Mouse (Mus musculus): Measurements from ENCODE around the gene Zfp667. TPM values are rescaled to one million over a fixed set of nuclear protein-coding genes. Genes with fewer than 3 reads are reported as not detected.
"Not testable (repeated sequence)": the region's sequence is repeated elsewhere in the genome, so short reads cannot be mapped to it uniquely, and the experiment has no call there.

The Zfp667 gene
- polyA plus RNA-seq (2016; fragmentation: Nextera tagmentation; extraction: Ambion mirVana): 6.3 and 7.7 TPM in 2 replicates

- H3K4me1 ChIP-seq: peaks cover 24% of the 10 kb centered on the region
- WGBS: 3% methylated on average over 50 of the region's 50 CpGs
- no peaks in the 10 kb centered on the region for H3K9me3 ChIP-seq (replicated peaks)
- DNase-seq (ENCODE audit: low spot score): peak; percentile 98
- H3K36me3 ChIP-seq: no peaks in the 10 kb centered on the region
- peak within 1 kb of the TSS; percentile 83 for H3K27ac ChIP-seq (replicated peaks)
- H3K4me3 ChIP-seq: peak within 1 kb of the TSS; percentile 63
- H3K27me3 ChIP-seq (ENCODE audit: low read depth, poor library complexity, severe bottlenecking): no peaks in the 10 kb centered on the region
These were observed at the start of gene Zfp667 for GRCm38 (mm10) chr7:6285842-6286705. Gene Zfp667, plus strand, starts transcription at chr7:6286579.

GRCm38 (mm10) chr7:6239787-6240186, 46.6 kb upstream of the Zfp667 start:
- WGBS: 57% methylated on average over 11 of the region's 11 CpGs
- Histone ChIP-seq H3K9me3 (replicated peaks) (0 out of 2 replicates have a peak, but pooled peaks cover 9% of the 10 kb centered on the region), H3K27me3 (ENCODE audit: low read depth, poor library complexity, severe bottlenecking) (no peaks in the 10 kb centered on the region), H3K4me1 (no peaks in the 10 kb centered on the region), H3K36me3 (no peaks in the 10 kb centered on the region), H3K27ac (replicated peaks) (no peak overlapping the region), H3K4me3 (no peak overlapping the region)
- no peak for DNase-seq (ENCODE audit: low spot score)

- H3K4me1 ChIP-seq; H3K9me3 ChIP-seq (replicated peaks); H3K27ac ChIP-seq (replicated peaks); H3K27me3 ChIP-seq (ENCODE audit: low read depth, poor library complexity, severe bottlenecking); H3K36me3 ChIP-seq; H3K4me3 ChIP-seq: not testable (repeated sequence)
- 6% methylated on average over 1 of the region's 1 CpGs for WGBS
- peak; percentile 25 for DNase-seq (ENCODE audit: low spot score)
These were observed 45.4 kb upstream of the Zfp667 start for GRCm38 (mm10) chr7:6240841-6241425.

- peaks cover 11% of the 10 kb centered on the region; the same call in 1 of the 2 replicates for H3K9me3 ChIP-seq (replicated peaks)
- WGBS: 57% methylated on average over 11 of the region's 11 CpGs
- no peaks in the 10 kb centered on the region for H3K27me3 ChIP-seq (ENCODE audit: low read depth, poor library complexity, severe bottlenecking)
- no peak overlapping the region for H3K27ac ChIP-seq (replicated peaks)
- no peaks in the 10 kb centered on the region for H3K4me1 ChIP-seq
- no peaks in the 10 kb centered on the region for H3K36me3 ChIP-seq
- H3K4me3 ChIP-seq: no peak overlapping the region
- no peak for DNase-seq (ENCODE audit: low spot score)
These were observed 41.8 kb upstream of the Zfp667 start for GRCm38 (mm10) chr7:6244361-6245292.

- DNase-seq (ENCODE audit: low spot score): no peak
- Histone ChIP-seq H3K36me3 (no peaks in the 10 kb centered on the region), H3K27ac (replicated peaks) (no peak within 1 kb of the TSS), H3K4me1 (no peaks in the 10 kb centered on the region), H3K4me3 (no peak within 1 kb of the TSS), H3K9me3 (replicated peaks) (peaks cover 19% of the 10 kb centered on the region), H3K27me3 (ENCODE audit: low read depth, poor library complexity, severe bottlenecking) (no peaks in the 10 kb centered on the region)
- WGBS: 88% methylated on average over 6 of the region's 6 CpGs
These were observed 34.0 kb upstream of the Zfp667 start, which contains the start of gene Epp13 for GRCm38 (mm10) chr7:6252410-6252809. Gene Epp13, plus strand, starts transcription at chr7:6252710.

GRCm38 (mm10) chr7:6254451-6254850, 31.9 kb upstream of the Zfp667 start:
- Histone ChIP-seq H3K27me3 (ENCODE audit: low read depth, poor library complexity, severe bottlenecking) (no peaks in the 10 kb centered on the region), H3K27ac (replicated peaks) (no peak overlapping the region)
- 94% methylated on average over 5 of the region's 5 CpGs for WGBS

GRCm38 (mm10) chr7:6257386-6257785, 29.0 kb upstream of the Zfp667 start:
- 88% methylated on average over 4 of the region's 4 CpGs for WGBS
- DNase-seq (ENCODE audit: low spot score): no peak
- H3K27me3 ChIP-seq (ENCODE audit: low read depth, poor library complexity, severe bottlenecking): no peaks in the 10 kb centered on the region
- no peak overlapping the region for H3K4me3 ChIP-seq
- no peaks in the 10 kb centered on the region for H3K36me3 ChIP-seq
- no peaks in the 10 kb centered on the region for H3K4me1 ChIP-seq
- H3K9me3 ChIP-seq (replicated peaks): peaks cover 13% of the 10 kb centered on the region
- H3K27ac ChIP-seq (replicated peaks): no peak overlapping the region

More at GRCm38 (mm10) chr7:6254451-6254850, 31.9 kb upstream of the Zfp667 start:
- Histone ChIP-seq H3K4me1 (no peaks in the 10 kb centered on the region), H3K36me3 (no peaks in the 10 kb centered on the region), H3K9me3 (replicated peaks) (peaks cover 15% of the 10 kb centered on the region), H3K4me3 (no peak overlapping the region)
- DNase-seq (ENCODE audit: low spot score): no peak

GRCm38 (mm10) chr7:6258232-6259220, 27.9 kb upstream of the Zfp667 start:
- H3K4me1 ChIP-seq: no peaks in the 10 kb centered on the region
- H3K36me3 ChIP-seq: no peaks in the 10 kb centered on the region
- peaks cover 2% of the 10 kb centered on the region; the same call in 1 of the 2 replicates for H3K9me3 ChIP-seq (replicated peaks)
- H3K27ac ChIP-seq (replicated peaks): no peak overlapping the region
- DNase-seq (ENCODE audit: low spot score): no peak
- H3K4me3 ChIP-seq: no peak overlapping the region
- 37% methylated on average over 16 of the region's 16 CpGs for WGBS
- H3K27me3 ChIP-seq (ENCODE audit: low read depth, poor library complexity, severe bottlenecking): no peaks in the 10 kb centered on the region

- 63% methylated on average over 2 of the region's 2 CpGs for WGBS
- H3K4me3 ChIP-seq; DNase-seq (ENCODE audit: low spot score); H3K4me1 ChIP-seq; H3K27ac ChIP-seq (replicated peaks); H3K9me3 ChIP-seq (replicated peaks); H3K27me3 ChIP-seq (ENCODE audit: low read depth, poor library complexity, severe bottlenecking); H3K36me3 ChIP-seq: not testable (repeated sequence)
These were observed 26.4 kb upstream of the Zfp667 start for GRCm38 (mm10) chr7:6260004-6260403.

GRCm38 (mm10) chr7:6262120-6262519, 24.3 kb upstream of the Zfp667 start:
- Histone ChIP-seq H3K9me3 (replicated peaks) (no peaks in the 10 kb centered on the region), H3K27ac (replicated peaks) (no peak overlapping the region), H3K4me1 (no peaks in the 10 kb centered on the region), H3K27me3 (ENCODE audit: low read depth, poor library complexity, severe bottlenecking) (no peaks in the 10 kb centered on the region), H3K4me3 (no peak overlapping the region), H3K36me3 (no peaks in the 10 kb centered on the region)
- 85% methylated on average over 3 of the region's 3 CpGs for WGBS
- DNase-seq (ENCODE audit: low spot score): no peak

- WGBS: 83% methylated on average over 4 of the region's 4 CpGs
- Histone ChIP-seq H3K27ac (replicated peaks) (no peak overlapping the region), H3K9me3 (replicated peaks) (no peaks in the 10 kb centered on the region), H3K4me1 (no peaks in the 10 kb centered on the region), H3K27me3 (ENCODE audit: low read depth, poor library complexity, severe bottlenecking) (no peaks in the 10 kb centered on the region), H3K4me3 (no peak overlapping the region), H3K36me3 (no peaks in the 10 kb centered on the region)
- no peak for DNase-seq (ENCODE audit: low spot score)
These were observed 23.4 kb upstream of the Zfp667 start for GRCm38 (mm10) chr7:6262984-6263383.
